Mouse (Mus musculus): Measurements from ENCODE around the gene Prrc2a.

Prrc2a gene

GRCm38 (mm10) chr17:35189186-35189585 lies 24.5 kb upstream of the Prrc2a start:
- DNase-seq: no peak

GRCm38 (mm10) chr17:35187959-35188610 lies 23.4 kb upstream of the Prrc2a start, which contains the start of gene Lst1:
Gene Lst1 (minus strand): TSS chr17:35188439.
- no peak for DNase-seq

GRCm38 (mm10) chr17:35187345-35187744 lies 22.6 kb upstream of the Prrc2a start:
- DNase-seq: no peak

GRCm38 (mm10) chr17:35186681-35187080 lies 22.0 kb upstream of the Prrc2a start:
- DNase-seq: peak in 1 of 2 experiments; percentile 46

GRCm38 (mm10) chr17:35185639-35186611 lies 21.2 kb upstream of the Prrc2a start:
- peak; percentile 49 to 62 for DNase-seq

GRCm38 (mm10) chr17:35180093-35180492 lies 15.4 kb upstream of the Prrc2a start:
- DNase-seq: no peak

- DNase-seq: peak; percentile 75 to 76
Observed at GRCm38 (mm10) chr17:35178528-35178927, 13.8 kb upstream of the Prrc2a start.

GRCm38 (mm10) chr17:35175968-35176367 lies 11.3 kb upstream of the Prrc2a start, which contains the start of gene Aif1:
Gene Aif1 (minus strand): TSS chr17:35176068.
- no peak for DNase-seq

GRCm38 (mm10) chr17:35175382-35175781 lies 10.7 kb upstream of the Prrc2a start:
- DNase-seq: no peak

- DNase-seq: no peak
Observed at GRCm38 (mm10) chr17:35174201-35174977, 9.7 kb upstream of the Prrc2a start.

- no peak for DNase-seq
Observed at GRCm38 (mm10) chr17:35173329-35173728, 8.6 kb upstream of the Prrc2a start.

GRCm38 (mm10) chr17:35172445-35173234 lies 7.9 kb upstream of the Prrc2a start:
- DNase-seq: peak in 1 of 2 experiments; percentile 43

- peak; percentile 47 to 73 for DNase-seq
Observed at GRCm38 (mm10) chr17:35168541-35169207, 4.0 kb upstream of the Prrc2a start.

- DNase-seq: no peak
Observed at GRCm38 (mm10) chr17:35167794-35168193, 3.1 kb upstream of the Prrc2a start.

- DNase-seq: peak; percentile 84 to 87
Observed at GRCm38 (mm10) chr17:35166352-35167035, 1.8 kb upstream of the Prrc2a start.

- DNase-seq: no peak
Observed at GRCm38 (mm10) chr17:35165451-35166155, 906 bp upstream of the Prrc2a start.

- DNase-seq: no peak
Observed at GRCm38 (mm10) chr17:35164218-35164567, 504 bp downstream of the Prrc2a start.

GRCm38 (mm10) chr17:35163326-35164081 lies 1.2 kb downstream of the Prrc2a start:
- DNase-seq: peak in 1 of 2 experiments; percentile 53

GRCm38 (mm10) chr17:35162730-35163129 lies 2.0 kb downstream of the Prrc2a start:
- DNase-seq: peak; percentile 60 to 63
